Mouse (Mus musculus): ENCODE results near the gene Naglu. TPM values are rescaled to one million over a fixed set of nuclear protein-coding genes. Genes with fewer than 3 reads are reported as not detected.
"Not testable (repeated sequence)": the region's sequence is repeated elsewhere in the genome, so short reads cannot be mapped to it uniquely, and the experiment has no call there.

Gene Naglu
- polyA plus RNA-seq, 1 experiment from 2014 or later, result 13.5 TPM

DNA sequence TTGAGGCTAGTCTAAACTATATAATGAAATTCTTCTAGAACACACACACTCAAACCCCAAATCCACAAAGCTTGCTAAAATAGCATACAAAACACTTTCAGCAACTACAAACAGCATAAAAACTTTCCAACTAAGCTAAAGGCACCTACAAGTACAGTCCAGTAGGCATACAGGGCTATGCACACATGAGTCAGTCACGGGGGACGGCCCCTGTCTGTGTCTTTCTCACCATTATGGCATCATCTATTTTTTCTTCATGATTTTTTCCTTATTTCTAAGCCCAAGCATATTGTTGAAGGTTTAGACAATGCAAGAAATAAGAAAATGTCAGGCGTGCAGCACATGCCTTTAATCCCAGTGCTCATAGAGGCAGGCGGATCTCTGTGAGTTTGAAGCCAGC, 41.4 kb downstream of the Naglu start:
- Histone ChIP-seq H3K36me3 (peaks cover 20% of the 10 kb centered on the region), H3K27me3 (replicated peaks) (no peaks in the 10 kb centered on the region), H3K27ac (replicated peaks) (no peak overlapping the region), H3K9ac (no peak overlapping the region), H3K4me2 (no peak overlapping the region), H3K9me3 (peaks cover 3% of the 10 kb centered on the region; the same call in 1 of the 2 replicates), H3K4me3 (no peak overlapping the region), H3K4me1 (peaks cover 22% of the 10 kb centered on the region)
- no peak for ATAC-seq (ENCODE audit: extremely low read depth, insufficient number of reproducible peaks, low FRiP score, low TSS enrichment)
- WGBS, result 87% methylated on average over 4 of the region's 4 CpGs

DNA sequence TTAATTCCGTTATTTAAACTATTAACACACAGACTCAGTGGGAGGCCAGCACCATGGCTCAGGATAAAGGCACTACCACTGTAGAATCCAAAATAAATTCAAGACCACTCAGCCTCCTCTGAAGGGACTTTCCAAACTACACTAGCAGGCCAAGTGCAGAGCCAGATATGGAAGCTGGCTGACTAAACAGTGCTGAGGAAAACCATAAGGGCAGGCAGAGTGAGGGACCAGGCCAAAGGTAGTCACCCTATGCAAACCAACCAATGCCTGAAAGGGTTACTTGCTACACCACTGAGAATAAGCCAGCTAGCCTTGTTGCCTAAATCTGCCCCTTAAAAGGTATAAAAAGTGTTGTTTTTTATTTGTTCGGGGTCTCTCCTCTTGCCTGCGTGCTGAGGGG, 42.4 kb downstream of the Naglu start:
- WGBS, result 92% methylated on average over 3 of the region's 3 CpGs
- no peak overlapping the region for H3K4me2 ChIP-seq
- H3K4me3 ChIP-seq, result no peak overlapping the region
- peaks cover 3% of the 10 kb centered on the region; the same call in 1 of the 2 replicates for H3K9me3 ChIP-seq
- no peaks in the 10 kb centered on the region for H3K27me3 ChIP-seq (replicated peaks)
- H3K27ac ChIP-seq (replicated peaks), result no peak overlapping the region
- H3K4me1 ChIP-seq, result peaks cover 26% of the 10 kb centered on the region
- H3K36me3 ChIP-seq, result peaks cover 27% of the 10 kb centered on the region
- H3K9ac ChIP-seq, result no peak overlapping the region
- ATAC-seq (ENCODE audit: extremely low read depth, insufficient number of reproducible peaks, low FRiP score, low TSS enrichment), result no peak

DNA sequence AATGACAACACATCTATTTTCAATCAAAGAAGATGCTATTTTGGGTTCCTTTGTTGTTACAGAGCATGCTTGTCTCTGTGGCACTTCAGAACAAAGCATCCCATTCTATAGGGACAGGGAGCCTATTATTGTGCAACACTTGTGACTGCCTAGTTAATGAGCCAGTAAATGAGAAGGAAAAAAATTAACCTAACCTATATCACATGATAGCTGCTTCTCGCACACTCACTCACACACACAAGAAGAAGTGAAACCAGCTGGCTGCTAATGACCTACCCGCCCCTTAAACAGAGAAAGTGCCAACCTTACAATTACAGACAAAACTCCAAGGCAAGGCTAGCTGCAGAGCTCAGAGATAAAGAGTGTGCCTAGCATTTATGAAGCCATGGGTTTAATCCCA, 45.8 kb downstream of the Naglu start:
- H3K4me3 ChIP-seq, result no peak overlapping the region
- H3K9me3 ChIP-seq, result peaks cover 3% of the 10 kb centered on the region; the same call in 1 of the 2 replicates
- 70% methylated on average over 2 of the region's 2 CpGs for WGBS
- H3K36me3 ChIP-seq, result peaks cover 24% of the 10 kb centered on the region
- peaks cover 45% of the 10 kb centered on the region for H3K4me1 ChIP-seq
- no peaks in the 10 kb centered on the region for H3K27me3 ChIP-seq (replicated peaks)
- H3K27ac ChIP-seq (replicated peaks), result 0 out of 2 replicates have a peak overlapping the region, but pooled peaks have one; percentile 1
- ATAC-seq (ENCODE audit: extremely low read depth, insufficient number of reproducible peaks, low FRiP score, low TSS enrichment), result no peak
- no peak overlapping the region for H3K4me2 ChIP-seq
- peak overlapping the region; percentile 65 for H3K9ac ChIP-seq

DNA sequence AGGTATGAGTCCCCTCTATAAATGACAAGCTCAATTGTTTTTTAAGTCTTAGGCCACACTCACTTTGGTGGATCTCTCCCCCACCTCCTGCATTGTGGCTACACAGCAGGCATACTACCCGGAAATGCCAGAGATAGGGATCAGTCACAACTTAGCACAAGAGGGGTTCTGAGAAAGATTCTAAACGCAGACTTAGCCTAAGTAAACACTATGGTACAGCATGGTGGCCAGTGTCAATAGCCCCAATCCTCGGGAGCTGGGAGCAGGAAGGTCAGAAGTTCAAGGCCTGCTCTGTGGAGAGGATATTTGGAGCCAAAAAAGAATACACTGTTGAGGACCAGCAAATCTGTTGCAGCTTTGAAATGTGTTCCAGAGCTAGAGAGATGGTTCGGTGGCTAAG, 48.3 kb downstream of the Naglu start:
- Histone ChIP-seq H3K27ac (replicated peaks) (0 out of 2 replicates have a peak overlapping the region, but pooled peaks have one; percentile 8), H3K27me3 (replicated peaks) (no peaks in the 10 kb centered on the region), H3K4me1 (peaks cover 50% of the 10 kb centered on the region), H3K4me3 (peak overlapping the region; percentile 81), H3K36me3 (peaks cover 32% of the 10 kb centered on the region), H3K9ac (peak overlapping the region; percentile 91), H3K4me2 (peak overlapping the region; percentile 99), H3K9me3 (peaks cover under 1% of the 10 kb centered on the region; the same call in 1 of the 2 replicates)
- no peak for ATAC-seq (ENCODE audit: extremely low read depth, insufficient number of reproducible peaks, low FRiP score, low TSS enrichment)
- 28% methylated on average over 4 of the region's 4 CpGs for WGBS

DNA sequence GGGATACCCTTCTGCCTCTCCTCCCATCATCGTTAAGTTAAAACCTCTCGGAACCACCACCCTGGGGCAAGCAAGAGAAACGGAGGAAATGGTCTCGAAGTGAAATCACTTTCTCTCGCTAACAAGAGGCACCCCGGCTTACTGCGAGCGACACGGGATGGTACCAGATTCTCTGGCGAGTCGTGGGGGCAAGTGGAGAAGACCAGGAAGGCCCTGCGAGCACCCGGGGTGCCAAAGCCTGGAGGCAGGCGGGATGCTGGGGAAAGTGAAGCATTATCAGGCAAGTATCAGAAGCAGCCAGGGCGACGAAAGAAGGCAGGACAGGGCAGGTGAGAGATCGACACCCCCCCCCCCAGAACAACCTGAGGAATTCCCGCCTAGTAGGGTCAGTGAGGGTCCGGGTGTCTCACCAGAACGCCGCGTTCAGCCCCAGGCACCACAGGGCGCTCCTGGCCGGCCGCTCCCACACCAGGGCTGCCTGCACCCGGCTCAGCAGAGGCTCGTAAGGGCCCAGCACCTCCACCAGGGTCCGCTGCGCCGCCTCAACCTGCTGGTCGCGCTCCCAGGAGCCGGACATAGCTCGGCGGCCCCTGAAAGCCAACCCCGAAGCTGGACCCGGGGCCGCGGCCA, 49.4 kb downstream of the Naglu start:
- Histone ChIP-seq H3K4me2 (peak overlapping the region; percentile 99), H3K4me1 (peaks cover 50% of the 10 kb centered on the region), H3K27me3 (replicated peaks) (no peaks in the 10 kb centered on the region), H3K27ac (replicated peaks) (peak overlapping the region; percentile 94), H3K4me3 (peak overlapping the region; percentile 81), H3K9me3 (no peaks in the 10 kb centered on the region), H3K9ac (peak overlapping the region; percentile 91), H3K36me3 (peaks cover 35% of the 10 kb centered on the region)
- WGBS, result under 1% methylated on average over 36 of the region's 39 CpGs
- peak; percentile 73 for ATAC-seq (ENCODE audit: extremely low read depth, insufficient number of reproducible peaks, low FRiP score, low TSS enrichment)

DNA sequence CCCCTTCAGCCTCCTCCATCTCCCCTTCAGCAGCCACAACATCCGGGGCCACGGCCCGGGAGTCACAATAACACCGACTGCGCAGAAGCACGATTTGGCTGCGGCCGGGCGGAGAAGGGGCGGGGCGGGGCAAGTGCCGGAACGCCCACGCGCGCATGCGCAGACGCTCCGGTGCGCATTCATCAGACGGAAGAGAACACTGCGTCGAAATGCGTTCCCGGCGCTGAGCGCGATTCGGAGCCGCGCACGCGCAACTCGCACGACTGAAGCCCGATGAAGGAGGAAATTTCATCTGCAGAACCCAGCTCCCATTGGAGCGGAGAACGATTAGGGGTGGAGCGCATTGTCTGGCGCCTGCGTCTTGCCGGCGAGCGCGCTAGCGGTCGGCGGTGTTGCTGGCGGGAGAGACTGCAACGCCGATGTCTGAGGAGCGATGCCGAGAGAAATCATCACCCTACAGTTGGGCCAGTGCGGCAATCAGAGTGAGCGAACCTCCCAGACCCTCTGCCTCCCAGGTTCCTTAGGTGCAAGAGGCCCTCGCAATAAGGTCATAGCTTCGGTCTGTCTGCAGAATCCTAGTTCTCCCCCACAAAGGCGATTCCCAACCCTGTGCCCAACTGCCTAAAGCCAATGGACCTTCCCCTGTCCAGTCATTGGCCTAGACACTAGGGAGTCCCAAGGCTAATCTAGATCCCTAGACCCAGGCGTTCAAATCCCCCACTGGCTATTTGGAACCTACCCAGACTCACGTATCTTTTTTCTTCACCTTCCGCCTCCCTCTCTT, 50.1 kb downstream of the Naglu start, which contains the start of the genes Retreg3 and Tubg1:
Gene Retreg3, minus strand, starts transcription at position 133 of the 784 bp plus-strand sequence.
Gene Tubg1, plus strand, starts transcription at position 178 of the 784 bp plus-strand sequence.
- Histone ChIP-seq H3K4me1 (peaks cover 49% of the 10 kb centered on the region), H3K9ac (peak within 1 kb of the TSS; percentile 93), H3K9me3 (no peaks in the 10 kb centered on the region), H3K4me2 (peak within 1 kb of the TSS; percentile 99), H3K4me3 (peak within 1 kb of the TSS; percentile 81), H3K36me3 (peaks cover 41% of the 10 kb centered on the region), H3K27me3 (replicated peaks) (no peaks in the 10 kb centered on the region), H3K27ac (replicated peaks) (peak within 1 kb of the TSS; percentile 94)
- under 1% methylated on average over 61 of the region's 61 CpGs for WGBS
- peak; percentile 95 for ATAC-seq (ENCODE audit: extremely low read depth, insufficient number of reproducible peaks, low FRiP score, low TSS enrichment)

DNA sequence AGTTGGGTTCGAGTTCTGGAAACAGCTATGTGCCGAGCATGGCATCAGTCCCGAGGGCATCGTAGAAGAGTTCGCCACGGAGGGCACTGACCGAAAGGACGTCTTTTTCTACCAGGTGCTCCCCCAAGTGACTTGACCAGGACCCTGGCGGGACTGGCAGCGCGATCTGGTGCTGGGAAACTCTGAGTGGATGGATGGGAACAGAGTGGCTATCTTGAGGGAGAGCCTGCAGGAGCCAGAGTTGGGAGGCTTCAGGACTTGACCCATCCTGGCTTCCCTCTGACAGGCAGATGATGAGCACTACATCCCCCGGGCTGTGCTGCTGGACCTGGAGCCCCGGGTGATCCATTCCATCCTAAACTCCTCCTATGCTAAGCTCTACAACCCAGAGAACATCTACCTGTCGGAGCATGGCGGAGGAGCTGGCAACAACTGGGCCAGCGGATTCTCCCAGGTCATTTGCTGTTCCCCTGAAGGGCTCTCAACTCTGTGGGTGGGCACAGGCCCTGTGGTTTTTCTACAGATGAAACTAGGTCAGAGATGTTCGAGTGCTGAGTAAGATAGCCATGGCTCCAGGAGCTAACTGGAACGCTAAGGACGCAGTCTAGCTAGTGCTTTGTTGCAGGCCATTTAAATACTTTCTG, 50.9 kb downstream of the Naglu start:
- Histone ChIP-seq H3K36me3 (peaks cover 48% of the 10 kb centered on the region), H3K4me1 (peaks cover 43% of the 10 kb centered on the region), H3K4me2 (peak overlapping the region; percentile 99), H3K27ac (replicated peaks) (peak overlapping the region; percentile 94), H3K9me3 (no peaks in the 10 kb centered on the region), H3K4me3 (peak overlapping the region; percentile 81), H3K27me3 (replicated peaks) (no peaks in the 10 kb centered on the region), H3K9ac (peak overlapping the region; percentile 93)
- WGBS, result 19% methylated on average over 19 of the region's 19 CpGs
- ATAC-seq (ENCODE audit: extremely low read depth, insufficient number of reproducible peaks, low FRiP score, low TSS enrichment), result no peak

DNA sequence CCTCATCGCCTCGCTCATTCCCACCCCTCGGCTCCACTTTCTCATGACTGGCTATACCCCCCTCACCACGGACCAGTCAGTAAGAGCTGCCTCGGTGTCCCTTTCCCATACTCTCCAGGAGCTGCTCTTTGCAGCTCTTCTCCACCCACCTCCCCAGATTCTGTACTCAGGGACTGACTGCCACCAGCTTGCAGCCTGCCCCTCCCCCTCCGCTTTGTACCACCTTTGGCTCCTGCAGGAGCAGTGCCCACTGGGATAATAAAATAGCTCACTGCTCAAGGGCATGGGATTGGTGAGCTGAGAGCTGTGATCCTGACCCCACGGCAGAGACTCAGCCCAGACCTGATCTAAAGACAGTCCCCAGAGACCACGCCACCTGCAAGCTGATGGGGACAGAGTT, 54.7 kb downstream of the Naglu start:
- WGBS, result 91% methylated on average over 8 of the region's 8 CpGs
- ATAC-seq (ENCODE audit: extremely low read depth, insufficient number of reproducible peaks, low FRiP score, low TSS enrichment), result not testable (repeated sequence)
- H3K36me3 ChIP-seq, result peaks cover 58% of the 10 kb centered on the region

DNA sequence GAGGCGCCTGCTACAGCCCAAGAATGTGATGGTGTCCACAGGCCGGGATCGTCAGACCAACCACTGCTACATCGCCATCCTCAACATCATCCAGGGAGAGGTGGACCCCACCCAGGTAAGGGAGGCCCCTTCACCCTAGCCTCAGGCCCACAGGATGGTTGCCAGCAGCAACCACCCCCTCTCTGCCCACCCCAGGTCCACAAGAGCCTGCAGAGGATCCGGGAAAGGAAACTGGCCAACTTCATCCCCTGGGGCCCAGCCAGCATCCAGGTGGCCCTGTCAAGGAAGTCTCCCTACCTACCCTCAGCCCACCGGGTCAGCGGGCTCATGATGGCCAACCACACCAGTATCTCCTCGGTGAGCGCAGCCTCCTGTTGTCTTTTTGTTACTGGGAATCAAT, 55.2 kb downstream of the Naglu start:
- H3K9ac ChIP-seq; H3K27ac ChIP-seq (replicated peaks); H3K9me3 ChIP-seq; ATAC-seq (ENCODE audit: extremely low read depth, insufficient number of reproducible peaks, low FRiP score, low TSS enrichment); H3K4me2 ChIP-seq; H3K4me3 ChIP-seq; H3K27me3 ChIP-seq (replicated peaks): not testable (repeated sequence)
- 94% methylated on average over 9 of the region's 9 CpGs for WGBS
- H3K36me3 ChIP-seq, result peaks cover 58% of the 10 kb centered on the region
- H3K4me1 ChIP-seq, result peaks cover 19% of the 10 kb centered on the region

More for the DNA sequence above, 54.7 kb downstream of the Naglu start:
- not testable (repeated sequence) for H3K4me2 ChIP-seq; H3K9ac ChIP-seq; H3K4me3 ChIP-seq; H3K9me3 ChIP-seq; H3K27ac ChIP-seq (replicated peaks); H3K27me3 ChIP-seq (replicated peaks)
- H3K4me1 ChIP-seq, result peaks cover 17% of the 10 kb centered on the region

DNA sequence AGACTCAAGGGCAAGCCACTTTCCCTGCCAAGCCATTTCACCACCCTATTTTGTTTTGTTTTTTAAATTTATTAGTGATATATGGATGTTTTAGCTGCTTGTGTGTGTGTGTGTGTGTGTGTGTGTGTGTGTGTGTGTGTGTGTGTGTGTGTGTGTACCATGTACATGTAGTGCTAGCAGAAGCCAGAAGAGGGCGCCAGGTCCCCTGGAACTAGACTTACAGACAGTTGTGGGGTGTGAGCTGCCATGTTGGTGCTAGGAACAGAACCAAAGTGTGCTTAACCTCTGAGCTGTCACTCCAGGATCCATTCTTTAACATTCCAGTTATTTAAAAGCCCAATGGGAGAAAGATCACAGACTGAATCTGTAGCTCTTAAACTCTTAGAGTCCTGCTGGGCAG, 57.3 kb downstream of the Naglu start:
- H3K36me3 ChIP-seq, result peaks cover 52% of the 10 kb centered on the region
- no peak for ATAC-seq (ENCODE audit: extremely low read depth, insufficient number of reproducible peaks, low FRiP score, low TSS enrichment)

More for the DNA sequence above, 57.3 kb downstream of the Naglu start:
- Histone ChIP-seq H3K4me2 (no peak overlapping the region), H3K4me3 (no peak overlapping the region), H3K4me1 (peaks cover 18% of the 10 kb centered on the region), H3K9ac (no peak overlapping the region), H3K27ac (replicated peaks) (no peak overlapping the region), H3K27me3 (replicated peaks) (no peaks in the 10 kb centered on the region), H3K9me3 (no peaks in the 10 kb centered on the region)
- WGBS, result 90% methylated on average over 1 of the region's 1 CpGs

Measured in heart, embryonic 13.5 days (tissue).